Mouse (Mus musculus) retina, adult 2 months (tissue): ENCODE results near the gene Sema6d.

Experiments used
- DNase-seq: peaks from one replicate; pipeline ENCODE4 v3.0.0-alpha.2; 2012; ENCODE audit warnings: low read depth, low spot score

Gene Sema6d

GRCm38 (mm10) chr2:124470346-124471042 is 380.7 kb downstream of the Sema6d start:
- no peak for DNase-seq

- no peak for DNase-seq
Measured at GRCm38 (mm10) chr2:124472674-124473507, 383.1 kb downstream of the Sema6d start.

DNA sequence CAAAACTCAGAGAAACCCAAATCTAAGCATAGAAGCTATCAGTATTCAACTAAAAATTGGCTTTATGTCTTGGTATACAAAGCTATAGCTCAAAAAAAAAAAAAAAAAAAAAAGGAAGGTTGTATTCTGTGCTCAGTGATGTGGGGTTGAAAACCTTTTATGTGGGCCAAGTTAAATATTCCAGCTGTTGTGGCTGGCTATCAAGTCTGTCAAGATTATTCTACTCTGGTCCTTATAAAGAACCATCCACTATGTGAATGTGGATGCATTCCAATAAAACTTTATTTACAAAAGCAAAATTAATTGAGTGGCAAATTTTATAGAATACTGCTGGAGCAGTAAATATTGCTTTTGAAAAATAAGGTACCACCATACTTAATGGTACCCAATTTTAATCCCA is 388.1 kb downstream of the Sema6d start:
- no peak for DNase-seq

DNA sequence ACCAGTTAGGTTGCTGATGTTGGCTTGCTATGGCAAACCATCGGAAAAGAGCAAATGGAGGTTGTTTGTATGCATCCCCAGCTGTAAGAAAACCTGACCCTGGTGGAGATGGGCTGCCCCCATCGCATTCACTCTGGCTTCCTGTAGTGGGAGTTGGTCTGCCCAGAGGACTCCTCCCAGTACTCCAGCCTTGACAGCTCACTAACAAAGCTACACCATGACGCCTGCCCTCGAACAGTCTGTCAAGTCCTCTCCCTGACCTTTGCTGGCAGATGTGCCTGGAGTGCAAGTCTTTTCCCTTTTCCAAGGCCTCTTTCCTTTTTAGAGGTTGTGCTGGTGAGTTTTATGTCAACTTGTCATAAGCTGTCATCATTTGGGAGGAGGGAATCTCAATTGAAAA is 388.8 kb downstream of the Sema6d start:
- no peak for DNase-seq

DNA sequence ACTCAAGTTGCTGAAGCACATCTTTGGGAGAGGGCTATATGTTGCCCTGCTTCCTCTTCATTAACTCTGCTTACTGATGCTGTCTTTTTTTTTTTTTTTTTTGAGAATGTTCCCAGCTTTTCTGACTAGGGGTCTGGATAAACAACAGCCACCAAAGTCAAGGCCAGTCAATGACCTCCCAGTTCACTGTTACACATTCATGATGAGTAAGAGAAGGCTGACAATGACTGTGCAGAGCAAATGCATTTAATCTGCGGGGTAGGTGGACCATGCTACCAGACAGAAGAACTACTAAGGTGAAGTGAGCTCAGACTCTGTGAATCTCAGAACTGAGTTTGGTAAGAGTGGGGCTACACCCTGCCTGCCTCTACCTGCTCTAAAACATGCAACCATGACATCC is 396.0 kb downstream of the Sema6d start:
- no peak for DNase-seq

DNA sequence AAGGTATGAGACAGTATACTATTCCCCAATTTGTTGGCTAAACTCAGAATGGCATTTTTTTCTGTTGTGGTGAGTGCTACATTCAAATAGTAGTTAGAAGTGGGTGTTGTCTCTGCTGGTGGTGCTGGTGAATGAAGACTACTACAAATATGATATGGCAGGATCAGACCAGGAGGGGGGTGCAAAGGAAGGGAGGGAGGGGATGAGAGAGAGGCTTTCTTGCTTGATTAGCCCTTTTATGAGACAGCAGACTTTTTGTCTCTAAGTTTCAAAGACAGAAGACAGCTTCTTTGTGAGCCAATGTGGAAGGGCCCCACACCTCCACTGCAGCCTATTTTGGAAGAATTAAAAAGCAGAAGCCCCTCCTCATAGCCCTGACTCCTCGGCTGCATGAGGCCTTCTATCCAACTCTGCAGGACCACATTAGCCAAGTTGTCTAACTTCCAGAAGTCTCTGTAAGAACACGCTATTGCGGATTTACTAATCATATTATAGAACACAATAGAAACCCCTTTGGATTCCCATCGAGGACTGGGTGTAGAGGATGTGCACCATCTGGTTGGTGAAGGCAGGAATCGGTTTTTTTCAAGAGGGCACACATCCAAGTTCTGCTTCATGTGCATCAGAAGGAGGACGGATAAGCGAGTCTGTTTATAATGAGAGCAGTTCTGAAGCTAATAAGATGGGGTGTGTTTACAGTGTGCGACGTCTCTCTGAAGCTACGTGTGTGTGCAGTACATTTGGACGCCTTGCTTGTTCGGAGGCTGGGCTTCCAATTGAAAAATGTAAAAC is 400.4 kb downstream of the Sema6d start:
- DNase-seq = no peak

GRCm38 (mm10) chr2:124495751-124496150 is 406.0 kb downstream of the Sema6d start:
- no peak for DNase-seq

DNA sequence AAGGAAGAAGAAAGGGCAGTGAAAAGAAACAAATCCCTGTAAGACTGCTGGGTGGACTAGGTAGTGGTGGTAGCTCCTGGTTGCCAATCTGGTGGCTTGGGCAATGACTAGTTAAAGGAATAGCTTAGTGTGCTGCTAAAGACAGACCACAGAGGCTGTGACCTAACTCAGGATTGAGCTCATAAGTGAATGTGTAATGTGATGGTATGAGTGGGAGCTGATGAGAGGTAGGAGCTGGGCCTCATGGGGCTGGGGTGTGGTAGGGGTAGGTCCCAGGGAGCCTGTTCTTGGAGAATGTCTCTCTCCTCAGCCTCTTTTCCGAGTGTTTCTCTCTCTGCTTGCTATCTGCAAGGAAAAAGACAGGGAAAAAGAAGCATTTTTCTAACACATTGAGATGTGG is 409.9 kb downstream of the Sema6d start:
- DNase-seq = no peak

- DNase-seq = no peak
Measured at GRCm38 (mm10) chr2:124505784-124506489, 416.2 kb downstream of the Sema6d start.

DNA sequence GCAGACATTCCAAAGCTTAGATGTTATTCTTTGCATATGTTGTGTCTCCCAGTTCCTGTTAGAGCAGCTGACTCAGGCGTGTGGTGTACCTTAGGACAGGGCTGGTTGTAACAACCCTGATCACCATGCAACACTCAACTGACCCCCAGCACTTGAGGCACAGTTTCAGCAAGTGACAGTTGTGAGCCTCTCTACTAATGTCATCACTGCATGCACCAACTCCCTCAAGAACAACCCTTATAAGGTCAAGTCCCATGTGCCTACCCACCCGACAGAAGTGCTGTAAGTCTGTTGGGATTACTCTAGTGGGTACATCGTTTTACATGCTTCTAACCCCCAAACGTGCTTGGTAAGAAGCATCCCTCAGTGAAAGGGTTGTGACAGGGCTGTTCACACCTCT is 418.0 kb downstream of the Sema6d start:
- no peak for DNase-seq

DNA sequence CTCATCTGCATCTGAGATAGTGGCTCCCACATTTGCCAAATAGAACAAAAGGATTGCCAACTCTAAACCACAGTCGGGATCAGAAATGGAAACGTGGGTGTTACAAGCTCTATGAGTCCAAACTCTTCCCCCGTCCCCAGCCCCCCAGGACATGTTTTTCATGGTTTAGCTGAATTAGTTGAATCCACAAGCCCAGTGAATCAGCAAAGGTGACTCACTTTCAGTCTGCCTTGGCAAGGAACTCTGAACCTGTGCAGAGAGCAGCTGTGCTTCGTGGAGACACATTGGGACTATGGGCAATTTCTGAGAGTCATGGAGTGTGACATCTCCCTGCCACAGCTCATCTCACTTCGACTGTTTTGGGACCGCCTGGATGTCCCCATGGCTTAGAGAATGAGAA is 419.7 kb downstream of the Sema6d start:
- DNase-seq = no peak

GRCm38 (mm10) chr2:124511826-124512225 is 422.1 kb downstream of the Sema6d start:
- DNase-seq = no peak

DNA sequence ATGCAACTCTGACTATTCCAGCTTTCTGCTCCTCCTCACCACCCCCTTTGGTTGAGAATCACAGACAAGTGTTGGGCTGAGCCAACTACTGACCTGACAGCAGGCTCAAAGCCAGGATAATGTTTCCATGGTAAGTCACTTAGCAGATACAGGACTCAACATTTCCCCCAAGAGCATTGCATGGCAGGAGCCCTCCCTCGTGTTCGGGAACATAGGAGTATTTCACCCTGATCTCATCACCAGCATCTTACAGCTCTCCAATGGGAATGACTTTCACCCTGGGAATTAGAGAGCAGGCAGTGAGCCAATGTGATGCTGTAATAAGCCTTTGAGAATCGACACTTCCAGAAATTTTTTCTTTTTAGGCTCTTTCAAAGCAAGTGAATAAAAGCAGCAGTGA is 432.7 kb downstream of the Sema6d start:
- DNase-seq = no peak

DNA sequence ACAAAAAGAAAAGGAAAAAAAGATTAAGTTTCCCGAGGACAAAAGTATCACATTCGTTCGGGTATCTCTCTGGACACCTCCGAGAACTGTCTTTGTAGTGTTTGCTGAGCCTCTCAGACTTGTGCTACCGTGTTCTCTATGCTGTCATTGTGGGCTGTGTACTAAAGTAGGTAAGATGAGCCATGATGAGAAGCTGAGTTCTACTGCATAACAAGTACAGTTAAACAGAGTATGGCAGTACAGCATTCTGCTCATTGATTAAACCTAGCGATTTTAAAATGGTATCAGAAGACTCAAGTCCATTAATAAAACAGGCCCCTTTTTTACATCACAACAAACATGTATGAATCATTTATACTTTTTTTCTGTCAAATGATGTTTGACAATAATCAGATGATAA is 433.9 kb downstream of the Sema6d start:
- DNase-seq = no peak

- DNase-seq = no peak
Measured at GRCm38 (mm10) chr2:124524167-124524566, 434.4 kb downstream of the Sema6d start.

GRCm38 (mm10) chr2:124527641-124528040 is 437.9 kb downstream of the Sema6d start:
- DNase-seq = no peak

DNA sequence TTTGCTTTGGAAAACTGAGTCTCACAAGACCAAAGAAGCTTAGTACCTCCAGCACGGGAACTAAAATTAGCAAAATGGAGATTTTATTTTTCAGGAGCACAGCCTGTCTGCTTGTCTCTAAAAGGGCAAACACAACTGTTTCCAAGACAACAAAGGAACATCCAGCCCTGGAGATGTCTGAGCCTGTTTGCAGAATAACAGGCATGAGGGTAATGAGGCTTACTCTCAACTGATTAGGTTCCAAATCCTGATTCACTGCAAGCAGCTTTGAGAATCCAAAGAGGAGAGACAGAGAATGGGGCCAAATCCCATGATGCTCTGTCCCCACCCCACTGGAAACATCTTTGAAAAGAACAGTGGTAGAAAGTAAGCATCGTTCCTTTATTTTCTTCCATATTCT is 440.7 kb downstream of the Sema6d start:
- DNase-seq = no peak

DNA sequence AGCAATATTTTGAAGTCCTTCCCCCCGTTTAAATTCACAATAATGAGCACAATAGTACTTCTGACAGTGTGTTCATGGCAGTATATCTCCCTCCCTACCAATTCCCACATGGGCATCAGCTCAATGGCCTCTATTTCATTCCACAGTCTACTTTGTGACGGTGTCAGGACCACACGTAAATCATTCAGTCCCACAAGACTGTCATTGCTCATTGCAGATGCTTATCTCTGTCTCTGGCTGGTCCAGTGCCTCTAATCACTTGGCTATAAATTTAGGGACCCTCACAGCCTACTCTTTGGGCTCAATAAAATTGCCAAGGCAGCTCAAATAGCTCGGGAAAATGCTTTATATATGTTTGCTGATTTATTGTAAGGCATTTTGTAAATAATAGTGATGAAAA is 441.3 kb downstream of the Sema6d start:
- DNase-seq = no peak

GRCm38 (mm10) chr2:124532906-124533305 is 443.1 kb downstream of the Sema6d start:
- DNase-seq = no peak

GRCm38 (mm10) chr2:124533602-124534001 is 443.8 kb downstream of the Sema6d start:
- DNase-seq = no peak

DNA sequence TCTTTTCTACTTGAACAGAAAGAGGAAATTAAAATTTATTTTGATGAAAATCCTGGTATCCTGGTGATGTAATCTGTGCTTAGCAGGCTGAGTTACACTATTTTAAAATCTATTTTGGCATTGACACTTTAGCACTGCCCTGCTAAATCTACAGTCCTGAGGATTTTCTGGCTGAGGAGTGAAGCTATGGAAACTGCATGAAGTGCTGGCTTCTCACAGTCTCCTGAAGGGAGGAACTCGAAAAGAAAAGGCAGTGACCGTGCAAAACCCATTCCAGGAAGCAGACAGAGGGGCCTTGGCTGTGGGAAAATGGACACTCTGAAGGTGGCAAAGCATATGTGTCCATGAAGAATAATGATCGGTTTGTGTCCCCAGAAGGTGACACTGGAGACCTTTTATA is 460.5 kb downstream of the Sema6d start:
- DNase-seq = no peak
